Mouse (Mus musculus) cerebellum, adult (tissue): Measurements from ENCODE around the gene Sh3rf1.
A peak's percentile ranks its signal among the peaks of the same experiment; 100 is the strongest.

Experiments used
- ATAC-seq: cut with Nextera tagmentation; 2 replicates; pipeline ENCODE4 v1.9.2; 2017; ENCODE audit warnings: mild to moderate bottlenecking, moderate library complexity, mixed read lengths; ENCODE audit not compliant: insufficient number of reproducible peaks, low FRiP score, low TSS enrichment

Gene Sh3rf1

GRCm38 (mm10) chr8:61223729-61224379, at the start of gene Sh3rf1:
Gene Sh3rf1 (plus strand): TSS chr8:61223872.
- ATAC-seq = peak; percentile 59; the same call in 1 of the 2 replicates

- no peak for ATAC-seq
Observed at GRCm38 (mm10) chr8:61173921-61174492, 49.7 kb upstream of the Sh3rf1 start.

- no peak for ATAC-seq
Observed at GRCm38 (mm10) chr8:61175876-61176275, 47.8 kb upstream of the Sh3rf1 start.

- ATAC-seq = no peak
Observed at GRCm38 (mm10) chr8:61177680-61178593, 45.7 kb upstream of the Sh3rf1 start.

GRCm38 (mm10) chr8:61178594-61179140, 45.0 kb upstream of the Sh3rf1 start:
- ATAC-seq = no peak

- no peak for ATAC-seq
Observed at GRCm38 (mm10) chr8:61181592-61181991, 42.1 kb upstream of the Sh3rf1 start.

GRCm38 (mm10) chr8:61182020-61182419, 41.7 kb upstream of the Sh3rf1 start:
- ATAC-seq = 0 out of 2 replicates have a peak, but pooled peaks have one; percentile 43

GRCm38 (mm10) chr8:61185274-61186198, 38.1 kb upstream of the Sh3rf1 start:
- ATAC-seq = no peak

GRCm38 (mm10) chr8:61194306-61194925, 29.3 kb upstream of the Sh3rf1 start:
- no peak for ATAC-seq

- no peak for ATAC-seq
Observed at GRCm38 (mm10) chr8:61200254-61200887, 23.3 kb upstream of the Sh3rf1 start.

GRCm38 (mm10) chr8:61203035-61203826, 20.4 kb upstream of the Sh3rf1 start:
- no peak for ATAC-seq

- no peak for ATAC-seq
Observed at GRCm38 (mm10) chr8:61206876-61207275, 16.8 kb upstream of the Sh3rf1 start.

GRCm38 (mm10) chr8:61207636-61208035, 16.0 kb upstream of the Sh3rf1 start:
- ATAC-seq = no peak

GRCm38 (mm10) chr8:61208719-61209118, 15.0 kb upstream of the Sh3rf1 start:
- ATAC-seq = no peak

- no peak for ATAC-seq
Observed at GRCm38 (mm10) chr8:61210836-61211235, 12.8 kb upstream of the Sh3rf1 start.

- ATAC-seq = no peak
Observed at GRCm38 (mm10) chr8:61215081-61215819, 8.4 kb upstream of the Sh3rf1 start.

GRCm38 (mm10) chr8:61217017-61217416, 6.7 kb upstream of the Sh3rf1 start:
- ATAC-seq = no peak
